Mouse (Mus musculus): ENCODE data around the gene Rhebl1.

Rhebl1 gene

GRCm38 (mm10) chr15:98893940-98894745 lies at the start of gene Rhebl1:
Rhebl1 (minus strand) TSS chr15:98894540.
- no peak for TF ChIP-seq GATA4 (IDR thresholded peaks at IDR 0.05; ENCODE audit: insufficient replicate concordance, low read length)

DNA sequence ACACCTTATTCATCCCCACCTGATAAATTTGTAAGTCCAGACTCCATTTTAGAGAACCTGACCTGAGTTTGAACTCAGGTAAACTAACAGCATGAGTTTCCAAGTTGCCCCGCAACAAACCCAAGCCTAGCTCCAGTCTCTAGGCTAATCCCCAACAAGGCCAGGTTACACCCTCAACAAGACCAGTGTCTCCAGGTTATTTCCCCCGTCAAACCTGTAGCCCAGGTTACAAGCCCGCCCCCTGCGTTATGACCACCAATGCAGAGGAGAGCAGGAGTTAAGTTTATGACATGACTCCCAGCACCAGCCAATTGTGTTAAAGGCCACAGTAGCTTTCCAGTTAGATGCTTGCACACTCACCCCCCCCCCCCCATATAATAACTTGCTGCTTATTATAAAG lies 48.8 kb upstream of the Rhebl1 start:
- TF ChIP-seq GATA4 (IDR thresholded peaks at IDR 0.05; ENCODE audit: insufficient replicate concordance, low read length): no peak

GRCm38 (mm10) chr15:98942081-98942480 lies 47.7 kb upstream of the Rhebl1 start:
- TF ChIP-seq GATA4 (IDR thresholded peaks at IDR 0.05; ENCODE audit: insufficient replicate concordance, low read length): no peak

DNA sequence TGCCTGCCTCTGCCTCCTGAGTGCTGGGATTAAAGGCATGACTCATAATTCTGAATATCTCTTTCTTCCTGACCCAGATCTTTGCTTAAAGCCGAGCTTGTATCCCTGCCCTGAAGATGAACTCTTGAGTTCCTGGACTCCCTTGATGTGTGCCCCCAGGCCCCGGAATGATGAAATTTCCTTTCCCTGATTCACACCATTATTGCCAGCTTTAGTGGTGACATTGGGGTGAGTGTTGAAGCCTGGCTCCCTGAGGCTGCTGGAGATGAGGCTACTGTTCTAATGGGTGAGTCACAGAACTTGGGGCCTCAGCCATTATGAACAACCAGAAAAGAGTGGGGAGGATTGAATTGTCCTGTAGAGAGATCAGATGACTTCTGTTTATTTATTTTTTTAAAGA lies 47.2 kb upstream of the Rhebl1 start:
- TF ChIP-seq GATA4 (IDR thresholded peaks at IDR 0.05; ENCODE audit: insufficient replicate concordance, low read length): no peak

- TF ChIP-seq GATA4 (IDR thresholded peaks at IDR 0.05; ENCODE audit: insufficient replicate concordance, low read length): no peak
Observed at GRCm38 (mm10) chr15:98940816-98941215, 46.5 kb upstream of the Rhebl1 start.

DNA sequence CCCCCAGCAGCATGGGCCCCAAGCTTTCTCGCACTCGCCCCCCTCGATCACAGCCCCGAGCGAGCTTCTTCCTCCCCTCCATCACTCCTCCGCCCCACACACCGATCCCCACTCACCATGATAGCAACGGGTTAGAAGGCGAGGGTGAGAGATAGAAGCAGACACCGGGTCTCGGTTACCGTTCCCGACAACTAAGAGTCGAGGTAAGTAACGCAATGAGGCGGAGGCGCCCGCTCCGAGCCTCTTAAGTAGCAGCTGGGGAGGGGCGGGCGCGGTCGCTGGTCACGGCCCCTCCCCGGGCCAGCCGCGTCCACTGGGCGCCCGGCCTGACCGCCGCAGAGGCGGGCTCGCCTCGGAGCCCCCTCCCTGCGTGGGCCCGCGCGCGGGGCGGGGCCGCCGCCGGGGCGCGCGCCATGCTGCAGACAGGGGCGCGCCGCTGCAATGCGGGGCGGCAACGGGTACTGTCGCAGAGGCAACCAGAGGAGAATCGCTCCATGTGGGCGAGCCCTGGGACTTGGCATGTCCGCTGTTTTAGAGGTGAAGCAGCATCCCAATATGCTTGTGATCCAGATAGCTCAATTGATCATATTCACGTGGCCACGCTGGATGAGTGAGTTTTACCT lies 40.0 kb upstream of the Rhebl1 start, which contains the start of gene Tuba1b:
Gene Tuba1b (minus strand): TSS at position 349 of the 623 bp plus-strand sequence.
- no peak for TF ChIP-seq GATA4 (IDR thresholded peaks at IDR 0.05; ENCODE audit: insufficient replicate concordance, low read length)

DNA sequence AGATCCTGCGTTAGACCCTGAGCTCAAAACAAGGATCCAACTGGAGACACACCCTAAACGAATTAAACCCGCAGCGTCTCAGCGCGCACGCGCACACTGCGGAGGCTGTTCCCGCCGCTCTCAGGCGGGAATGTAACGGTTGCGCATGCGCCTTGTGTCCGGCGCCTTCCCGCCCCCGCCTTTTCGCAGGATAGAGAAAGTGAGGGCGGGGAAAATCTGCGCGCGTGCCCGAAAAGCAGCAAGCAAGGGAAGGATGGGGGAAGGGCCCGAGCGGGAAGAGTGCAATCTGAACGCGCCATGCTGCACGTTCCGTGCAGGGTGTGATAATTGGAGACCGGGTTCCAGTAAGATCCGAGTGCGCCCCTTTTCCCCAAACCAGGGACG lies 39.5 kb upstream of the Rhebl1 start:
- no peak for TF ChIP-seq GATA4 (IDR thresholded peaks at IDR 0.05; ENCODE audit: insufficient replicate concordance, low read length)

GRCm38 (mm10) chr15:98930998-98931397 lies 36.7 kb upstream of the Rhebl1 start:
- no peak for TF ChIP-seq GATA4 (IDR thresholded peaks at IDR 0.05; ENCODE audit: insufficient replicate concordance, low read length)

- TF ChIP-seq GATA4 (IDR thresholded peaks at IDR 0.05; ENCODE audit: insufficient replicate concordance, low read length): no peak
Observed at GRCm38 (mm10) chr15:98930017-98930734, 35.8 kb upstream of the Rhebl1 start.

- no peak for TF ChIP-seq GATA4 (IDR thresholded peaks at IDR 0.05; ENCODE audit: insufficient replicate concordance, low read length)
Observed at GRCm38 (mm10) chr15:98928598-98929240, 34.4 kb upstream of the Rhebl1 start.

DNA sequence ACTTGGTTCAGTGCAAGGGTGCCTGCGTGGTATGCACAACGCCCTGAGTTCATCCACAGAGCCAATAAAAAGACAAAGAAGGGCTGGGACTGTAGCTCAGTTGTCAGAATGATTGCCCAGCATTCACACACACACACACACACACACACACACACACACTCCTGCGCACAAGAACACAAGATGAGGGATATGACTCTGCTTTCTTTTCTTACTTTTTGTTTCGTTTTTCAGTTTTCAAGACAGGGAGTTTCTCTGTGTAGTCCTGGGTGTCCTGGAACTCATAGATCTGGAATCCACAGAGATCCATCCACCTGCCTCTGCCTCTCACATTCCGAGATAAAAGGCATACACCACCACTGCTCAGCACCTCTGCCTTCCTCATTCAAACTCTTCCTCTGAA lies 33.2 kb upstream of the Rhebl1 start:
- TF ChIP-seq GATA4 (IDR thresholded peaks at IDR 0.05; ENCODE audit: insufficient replicate concordance, low read length): no peak

GRCm38 (mm10) chr15:98924682-98925081 lies 30.3 kb upstream of the Rhebl1 start:
- peak; percentile 18; the same call in 1 of the 2 replicates for TF ChIP-seq GATA4 (IDR thresholded peaks at IDR 0.05; ENCODE audit: insufficient replicate concordance, low read length)

DNA sequence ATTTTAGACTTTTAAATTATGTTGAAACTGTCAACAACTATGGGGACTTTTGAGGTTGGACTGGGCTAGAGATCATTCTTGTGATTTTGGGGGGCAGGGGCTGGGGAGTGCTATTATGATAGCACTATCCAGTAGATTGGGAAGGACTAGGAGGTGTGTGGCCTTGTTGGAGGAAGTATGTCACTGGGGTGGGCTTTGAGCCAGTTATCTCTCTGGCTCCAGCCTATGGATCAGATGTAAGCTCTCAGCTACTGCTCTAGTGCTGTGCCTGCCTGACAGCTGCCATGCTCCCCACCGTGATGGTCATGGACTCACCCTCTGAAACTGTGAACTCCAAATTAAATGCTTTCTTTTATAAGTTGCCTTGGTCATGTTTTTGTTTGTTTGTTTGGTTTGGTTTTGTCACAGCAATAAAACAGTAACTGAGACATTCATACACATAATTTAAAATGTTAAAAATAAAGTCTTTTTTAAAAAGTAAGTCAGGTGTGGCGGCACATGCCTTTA lies 28.7 kb upstream of the Rhebl1 start:
- TF ChIP-seq GATA4 (IDR thresholded peaks at IDR 0.05; ENCODE audit: insufficient replicate concordance, low read length): no peak; the same call in 1 of the 2 replicates

DNA sequence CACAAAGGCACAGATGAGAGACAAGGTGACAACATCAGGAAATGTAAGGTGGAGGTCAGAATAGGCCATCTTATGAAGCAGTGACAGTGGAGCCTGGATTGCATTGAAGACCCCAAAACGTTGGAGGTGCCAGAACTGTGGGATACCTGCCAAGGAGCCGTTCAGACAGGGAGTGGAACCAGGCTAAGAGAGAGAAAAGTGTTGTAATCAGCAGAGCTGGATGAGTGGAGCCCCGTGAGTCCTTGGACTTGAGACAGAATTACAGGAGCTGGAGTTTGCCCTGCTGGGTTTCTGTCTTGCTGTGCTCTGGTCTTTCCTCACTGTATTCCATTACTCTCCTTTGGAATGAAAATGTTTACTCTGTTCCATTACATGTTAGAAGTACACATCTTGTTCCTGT lies 28.2 kb upstream of the Rhebl1 start:
- TF ChIP-seq GATA4 (IDR thresholded peaks at IDR 0.05; ENCODE audit: insufficient replicate concordance, low read length): no peak

- no peak for TF ChIP-seq GATA4 (IDR thresholded peaks at IDR 0.05; ENCODE audit: insufficient replicate concordance, low read length)
Observed at GRCm38 (mm10) chr15:98921510-98921909, 27.2 kb upstream of the Rhebl1 start.
